Mouse (Mus musculus) kidney, adult 2 months (tissue): ENCODE results near the gene Lipe.

Experiments
- CTCF ChIP-seq: fragments of 200-500 bp; conservative IDR thresholded peaks from 2 replicates; pipeline ENCODE4 v1.5.1; 2011; ENCODE audit warnings: low read depth, mild to moderate bottlenecking, control low read depth, low read length, moderate library complexity, mixed read lengths; ENCODE audit not compliant: insufficient read depth, insufficient read length
- POLR2A ChIP-seq: fragments of 200-500 bp; IDR thresholded peaks from one replicate; pipeline ENCODE4 v1.6.1; 2011; ENCODE audit warnings: low read depth, low read length, control low read depth

DNA sequence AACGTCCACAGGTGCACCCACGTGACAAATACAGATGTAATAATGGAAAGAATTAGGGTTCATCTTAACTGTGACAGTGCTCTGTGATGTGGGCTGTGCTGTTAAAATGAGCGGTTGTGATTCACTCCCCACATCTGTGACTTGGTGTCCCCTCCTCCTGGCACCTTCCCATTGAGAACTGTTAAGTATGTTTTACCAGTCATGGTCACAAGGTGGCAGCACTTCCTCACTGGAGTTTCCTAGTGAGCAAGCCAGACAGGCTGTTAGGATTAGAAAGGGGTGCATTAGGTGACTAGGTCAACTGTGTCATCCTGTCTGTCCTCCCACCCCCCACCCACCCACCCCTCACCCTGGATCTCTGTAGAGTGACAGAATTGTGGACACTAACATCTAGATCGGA lies 25.9 kb upstream of the Lipe start:
- TF ChIP-seq POLR2A (no peak), CTCF (peak; percentile 91)
